Mouse (Mus musculus) right cerebral cortex, postnatal 25 days (tissue): Measurements from ENCODE around the gene 4930447C04Rik.

Experiments used
- DNase-seq: peaks from one replicate; pipeline ENCODE4 v3.0.0; 2022

4930447C04Rik gene

DNA sequence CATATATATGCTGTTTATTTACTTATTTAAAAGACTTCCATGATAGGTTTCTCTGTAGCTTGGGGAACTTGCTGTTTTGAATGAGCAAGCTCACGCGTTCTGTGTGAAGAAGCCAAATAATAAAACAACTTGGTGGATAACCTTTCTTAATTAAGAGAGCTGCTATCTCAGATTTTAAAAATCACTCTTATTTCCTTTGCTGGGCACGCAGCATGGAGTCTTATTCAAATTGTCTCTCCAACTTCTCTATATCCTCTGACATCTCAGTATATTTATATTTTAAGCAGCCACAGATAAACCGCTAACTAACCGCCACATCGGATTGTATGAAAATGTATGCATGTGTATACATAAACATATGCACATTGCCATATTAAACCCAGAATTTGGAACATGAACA, 1.6 kb upstream of the 4930447C04Rik start:
- DNase-seq: no peak

DNA sequence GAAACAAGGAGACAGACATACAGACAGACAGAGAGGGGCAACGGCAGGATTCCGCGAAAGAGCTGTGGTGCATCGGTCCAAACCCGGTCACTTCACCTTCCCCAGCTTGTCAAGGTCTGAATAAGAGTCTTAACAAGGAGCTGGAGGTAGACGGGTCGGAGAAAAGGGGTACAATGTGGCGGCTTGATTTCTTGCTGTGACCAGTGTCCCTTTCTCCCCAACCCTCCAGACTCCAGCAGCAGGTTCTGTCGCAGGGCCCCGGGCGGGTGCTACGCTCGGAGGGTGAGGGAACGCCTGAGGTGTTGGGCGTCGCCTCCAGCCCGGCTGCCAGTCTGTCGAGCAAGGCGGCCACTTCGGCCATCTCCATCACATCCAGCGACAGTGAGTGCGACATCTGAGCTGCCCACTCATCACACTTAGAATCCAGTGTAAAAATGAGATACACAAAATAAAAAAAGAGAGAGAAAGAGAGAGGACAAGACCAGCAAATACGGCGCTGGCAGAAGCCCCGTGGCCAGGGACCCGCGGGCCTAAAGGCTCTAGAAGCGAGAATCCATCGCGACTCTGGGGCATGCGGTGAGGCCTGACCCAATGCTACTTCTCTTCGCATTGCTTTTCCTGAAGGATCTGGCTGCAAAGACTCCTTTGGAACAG, 951 bp upstream of the 4930447C04Rik start:
- no peak for DNase-seq

- no peak for DNase-seq
Measured at GRCm38 (mm10) chr12:72940822-72941397, 336 bp upstream of the 4930447C04Rik start.

- no peak for DNase-seq
Measured at GRCm38 (mm10) chr12:72939616-72940015, 958 bp downstream of the 4930447C04Rik start, which contains the start of gene Six6. Gene Six6 (plus strand): TSS chr12:72939892.

GRCm38 (mm10) chr12:72938600-72939490, 1.7 kb downstream of the 4930447C04Rik start:
- DNase-seq: no peak

GRCm38 (mm10) chr12:72938176-72938575, 2.4 kb downstream of the 4930447C04Rik start:
- DNase-seq: no peak

- no peak for DNase-seq
Measured at GRCm38 (mm10) chr12:72937537-72938120, 2.9 kb downstream of the 4930447C04Rik start.

- no peak for DNase-seq
Measured at GRCm38 (mm10) chr12:72936751-72937150, 3.8 kb downstream of the 4930447C04Rik start.

GRCm38 (mm10) chr12:72917159-72917993, 23.2 kb downstream of the 4930447C04Rik start:
- no peak for DNase-seq

- no peak for DNase-seq
Measured at GRCm38 (mm10) chr12:72854377-72855032, 86.1 kb downstream of the 4930447C04Rik start.

GRCm38 (mm10) chr12:72853406-72854076, 87.0 kb downstream of the 4930447C04Rik start:
- DNase-seq: no peak

DNA sequence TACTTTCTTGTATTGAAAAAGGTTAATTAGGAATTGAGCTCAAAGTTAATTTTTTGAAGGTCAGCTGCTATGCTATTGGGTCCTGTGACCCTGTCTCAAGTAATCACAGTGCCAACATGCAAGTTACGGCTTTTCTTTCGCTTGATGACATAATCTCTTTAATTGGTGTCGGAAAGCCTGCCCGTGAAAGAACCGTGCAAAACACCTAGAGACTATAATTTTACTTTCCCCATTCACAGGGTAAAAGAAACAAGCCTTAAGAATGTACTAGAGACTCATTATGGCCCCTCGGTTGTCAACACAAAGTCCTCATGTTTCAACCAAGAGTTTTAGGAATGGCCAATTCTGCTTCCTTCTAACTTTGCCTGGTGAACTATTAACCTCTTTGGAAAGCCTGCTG, 88.3 kb downstream of the 4930447C04Rik start:
- DNase-seq: no peak

- DNase-seq: no peak
Measured at GRCm38 (mm10) chr12:72850146-72850545, 90.4 kb downstream of the 4930447C04Rik start.

GRCm38 (mm10) chr12:72847725-72848124, 92.8 kb downstream of the 4930447C04Rik start:
- DNase-seq: no peak

DNA sequence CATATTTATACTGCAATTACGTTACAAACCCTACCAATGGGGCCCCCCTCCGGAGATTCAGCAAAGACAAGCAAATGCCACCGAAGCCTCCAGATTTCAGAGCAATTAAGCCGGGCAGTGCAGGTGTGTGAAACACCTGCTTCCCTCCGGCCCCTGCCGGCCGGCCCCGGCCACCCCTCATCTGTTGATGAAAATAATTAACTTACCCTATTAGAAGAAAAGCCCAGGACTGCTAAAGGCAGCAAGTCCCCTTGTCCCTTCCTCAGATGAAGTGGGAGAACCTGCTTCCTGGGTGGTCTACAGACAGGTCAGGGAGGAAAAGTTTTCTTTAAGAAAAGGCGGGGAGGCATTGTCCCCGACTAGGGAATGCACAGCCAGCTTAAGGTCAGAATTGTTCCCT, 94.6 kb downstream of the 4930447C04Rik start:
- no peak for DNase-seq

- DNase-seq: no peak
Measured at GRCm38 (mm10) chr12:72843973-72844620, 96.5 kb downstream of the 4930447C04Rik start.

GRCm38 (mm10) chr12:72843555-72843954, 97.0 kb downstream of the 4930447C04Rik start:
- DNase-seq: no peak

DNA sequence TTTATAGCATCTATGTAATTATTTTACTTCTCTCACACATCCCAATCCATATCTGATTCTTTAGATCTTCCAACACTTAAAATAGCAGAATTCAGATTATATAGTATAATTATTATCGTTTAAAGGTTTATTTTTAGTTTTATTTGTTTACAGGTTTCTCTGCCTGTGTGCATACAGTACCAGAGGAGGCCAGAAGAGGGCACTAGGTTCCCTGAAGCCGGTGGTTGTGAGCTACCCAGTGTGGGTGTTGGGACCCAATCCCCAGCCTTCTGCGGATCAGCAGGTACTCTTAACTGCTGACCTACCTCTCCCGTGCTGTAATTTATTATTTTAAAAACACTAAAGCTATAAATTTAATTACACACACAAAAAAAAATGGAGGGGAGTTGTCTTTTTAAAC, 97.4 kb downstream of the 4930447C04Rik start:
- no peak for DNase-seq

DNA sequence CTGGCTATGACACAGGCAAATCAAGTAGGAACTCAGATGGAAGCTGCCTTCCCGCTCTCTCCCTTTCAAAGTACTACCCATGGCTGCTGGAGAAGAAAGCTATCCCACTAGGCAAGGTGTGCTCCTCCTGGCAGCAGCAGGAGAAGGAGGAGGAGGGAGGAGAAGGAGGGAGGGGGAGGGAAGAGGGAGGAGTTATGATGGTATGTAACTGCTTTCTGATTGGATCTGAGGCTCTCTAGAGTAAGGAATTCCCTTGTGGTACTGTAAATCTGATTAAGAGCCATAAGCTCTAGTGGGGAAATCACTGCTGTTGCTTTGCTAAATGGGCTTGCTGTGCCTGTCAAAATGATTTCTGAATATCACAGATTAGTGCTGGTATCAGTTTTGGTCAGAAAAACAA, 99.1 kb downstream of the 4930447C04Rik start:
- no peak for DNase-seq

GRCm38 (mm10) chr12:72837302-72837701, 103.3 kb downstream of the 4930447C04Rik start:
- no peak for DNase-seq
